Mouse (Mus musculus): ENCODE results near the gene C5ar1.
A peak's percentile ranks its signal among the peaks of the same experiment; 100 is the strongest.
"Not testable (repeated sequence)": the region's sequence is repeated elsewhere in the genome, so short reads cannot be mapped to it uniquely, and the experiment has no call there.

The C5ar1 gene

GRCm38 (mm10) chr7:16274922-16275890 lies 15.9 kb upstream of the C5ar1 start:
- DNase-seq (ENCODE audit: low spot score in 2 of 2) = no peak

- DNase-seq (ENCODE audit: low spot score in 2 of 2) = no peak
Observed at GRCm38 (mm10) chr7:16273766-16274140, 14.4 kb upstream of the C5ar1 start.

- DNase-seq (ENCODE audit: low spot score in 2 of 2) = peak; percentile 51 to 79
Observed at GRCm38 (mm10) chr7:16273081-16273765, 13.9 kb upstream of the C5ar1 start, which contains the start of gene Inafm1. Inafm1 (minus strand) TSS chr7:16273617.

GRCm38 (mm10) chr7:16272681-16273080 lies 13.3 kb upstream of the C5ar1 start:
- DNase-seq (ENCODE audit: low spot score in 2 of 2) = peak in 1 of 2 experiments; percentile 69

- DNase-seq (ENCODE audit: low spot score in 2 of 2) = no peak
Observed at GRCm38 (mm10) chr7:16271139-16271538, 11.8 kb upstream of the C5ar1 start.

GRCm38 (mm10) chr7:16266593-16266992 lies 7.3 kb upstream of the C5ar1 start:
- DNase-seq (ENCODE audit: low spot score in 2 of 2) = not testable (repeated sequence)

- no peak for DNase-seq (ENCODE audit: low spot score in 2 of 2)
Observed at GRCm38 (mm10) chr7:16265856-16266255, 6.5 kb upstream of the C5ar1 start.

GRCm38 (mm10) chr7:16263843-16264242 lies 4.5 kb upstream of the C5ar1 start:
- DNase-seq (ENCODE audit: low spot score in 2 of 2) = no peak

- DNase-seq (ENCODE audit: low spot score in 2 of 2) = peak in 1 of 2 experiments; percentile 77
Observed at GRCm38 (mm10) chr7:16263015-16263787, 3.9 kb upstream of the C5ar1 start.

- DNase-seq (ENCODE audit: low spot score in 2 of 2) = no peak
Observed at GRCm38 (mm10) chr7:16261097-16261496, 1.8 kb upstream of the C5ar1 start.

- DNase-seq (ENCODE audit: low spot score in 2 of 2) = no peak
Observed at GRCm38 (mm10) chr7:16257830-16258229, 1.5 kb downstream of the C5ar1 start.

GRCm38 (mm10) chr7:16255963-16256362 lies 3.4 kb downstream of the C5ar1 start:
- not testable (repeated sequence) for DNase-seq (ENCODE audit: low spot score in 2 of 2)

- no peak for DNase-seq (ENCODE audit: low spot score in 2 of 2)
Observed at GRCm38 (mm10) chr7:16254195-16254594, 5.1 kb downstream of the C5ar1 start.

- DNase-seq (ENCODE audit: low spot score in 2 of 2) = no peak
Observed at GRCm38 (mm10) chr7:16250687-16251086, 8.7 kb downstream of the C5ar1 start.

GRCm38 (mm10) chr7:16245958-16246357 lies 13.4 kb downstream of the C5ar1 start:
- no peak for DNase-seq (ENCODE audit: low spot score in 2 of 2)

- no peak for DNase-seq (ENCODE audit: low spot score in 2 of 2)
Observed at GRCm38 (mm10) chr7:16244067-16244466, 15.3 kb downstream of the C5ar1 start, which contains the start of gene C5ar2. C5ar2 (minus strand) TSS chr7:16244154.

- no peak for DNase-seq (ENCODE audit: low spot score in 2 of 2)
Observed at GRCm38 (mm10) chr7:16242198-16242597, 17.1 kb downstream of the C5ar1 start.

- no peak for DNase-seq (ENCODE audit: low spot score in 2 of 2)
Observed at GRCm38 (mm10) chr7:16241787-16242186, 17.6 kb downstream of the C5ar1 start.

GRCm38 (mm10) chr7:16240978-16241303 lies 18.4 kb downstream of the C5ar1 start:
- no peak for DNase-seq (ENCODE audit: low spot score in 2 of 2)

- DNase-seq (ENCODE audit: low spot score in 2 of 2) = no peak
Observed at GRCm38 (mm10) chr7:16240281-16240977, 18.9 kb downstream of the C5ar1 start.

GRCm38 (mm10) chr7:16239554-16239997 lies 19.8 kb downstream of the C5ar1 start:
- no peak for DNase-seq (ENCODE audit: low spot score in 2 of 2)
